Mouse (Mus musculus): ENCODE data around the gene Fancc. TPM values are rescaled to one million over a fixed set of nuclear protein-coding genes. Genes with fewer than 3 reads are reported as not detected.

Gene Fancc
- polyA plus RNA-seq, 1 experiment from 2014 or later = 15.5 TPM

DNA sequence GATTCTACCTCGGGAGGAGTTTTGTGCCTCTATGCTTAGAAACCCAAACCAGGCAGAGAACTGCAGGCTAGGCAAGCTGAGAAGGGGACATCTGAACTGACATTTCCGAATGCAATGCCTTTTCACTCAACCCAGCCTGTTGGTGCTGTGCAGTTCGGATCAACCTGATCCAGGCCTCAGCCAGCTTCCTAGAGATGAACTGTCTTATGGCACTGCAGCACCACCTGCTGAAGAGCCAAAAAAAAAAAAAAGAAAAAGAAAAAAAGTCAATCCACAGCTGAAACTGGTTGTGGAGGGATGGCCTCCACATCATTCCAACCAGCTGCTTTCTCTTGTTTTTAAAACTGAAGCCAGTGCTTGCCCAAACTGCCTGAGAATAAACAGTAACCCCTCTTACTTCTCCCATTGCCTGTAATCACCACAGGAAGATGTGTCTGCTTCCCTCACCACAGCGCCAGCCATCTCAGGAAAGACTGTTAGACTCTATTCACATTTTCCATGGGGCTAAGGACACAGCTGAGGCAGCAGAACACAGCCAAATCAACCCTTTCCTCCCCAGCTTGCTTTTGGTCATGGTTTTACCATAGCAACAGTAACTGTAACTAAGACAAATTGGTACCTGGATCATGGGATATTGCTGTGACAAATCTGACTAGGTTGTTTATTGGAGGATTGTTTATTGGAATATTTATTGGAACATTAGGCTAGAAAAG is 85.6 kb downstream of the Fancc start:
- H3K4me1 ChIP-seq (replicated peaks) = no peaks in the 10 kb centered on the region
- no peaks in the 10 kb centered on the region for H3K27me3 ChIP-seq
- H3K9me3 ChIP-seq = no peaks in the 10 kb centered on the region
- no peak overlapping the region for H3K4me2 ChIP-seq
- WGBS = 66% methylated on average over 4 of the region's 4 CpGs
- no peak overlapping the region for H3K9ac ChIP-seq
- H3K4me3 ChIP-seq = no peak overlapping the region
- H3K36me3 ChIP-seq = no peaks in the 10 kb centered on the region
- H3K27ac ChIP-seq (replicated peaks) = no peak overlapping the region
- no peak for ATAC-seq (ENCODE audit: low FRiP score, low read depth)

GRCm38 (mm10) chr13:63410578-63411298 is 86.3 kb downstream of the Fancc start:
- H3K4me3 ChIP-seq = no peak overlapping the region
- WGBS = 88% methylated on average over 9 of the region's 9 CpGs
- H3K4me1 ChIP-seq (replicated peaks) = no peaks in the 10 kb centered on the region
- H3K9ac ChIP-seq = no peak overlapping the region
- H3K27me3 ChIP-seq = no peaks in the 10 kb centered on the region
- H3K9me3 ChIP-seq = no peaks in the 10 kb centered on the region
- no peak overlapping the region for H3K27ac ChIP-seq (replicated peaks)
- ATAC-seq (ENCODE audit: low FRiP score, low read depth) = no peak
- no peak overlapping the region for H3K4me2 ChIP-seq
- H3K36me3 ChIP-seq = no peaks in the 10 kb centered on the region

- Histone ChIP-seq H3K9ac (no peak overlapping the region), H3K27ac (replicated peaks) (no peak overlapping the region), H3K27me3 (no peaks in the 10 kb centered on the region), H3K4me3 (no peak overlapping the region), H3K9me3 (no peaks in the 10 kb centered on the region), H3K4me1 (replicated peaks) (no peaks in the 10 kb centered on the region), H3K4me2 (no peak overlapping the region), H3K36me3 (no peaks in the 10 kb centered on the region)
- WGBS = 87% methylated on average over 4 of the region's 4 CpGs
- ATAC-seq (ENCODE audit: low FRiP score, low read depth) = no peak
Measured at GRCm38 (mm10) chr13:63405151-63405550, 91.9 kb downstream of the Fancc start.

DNA sequence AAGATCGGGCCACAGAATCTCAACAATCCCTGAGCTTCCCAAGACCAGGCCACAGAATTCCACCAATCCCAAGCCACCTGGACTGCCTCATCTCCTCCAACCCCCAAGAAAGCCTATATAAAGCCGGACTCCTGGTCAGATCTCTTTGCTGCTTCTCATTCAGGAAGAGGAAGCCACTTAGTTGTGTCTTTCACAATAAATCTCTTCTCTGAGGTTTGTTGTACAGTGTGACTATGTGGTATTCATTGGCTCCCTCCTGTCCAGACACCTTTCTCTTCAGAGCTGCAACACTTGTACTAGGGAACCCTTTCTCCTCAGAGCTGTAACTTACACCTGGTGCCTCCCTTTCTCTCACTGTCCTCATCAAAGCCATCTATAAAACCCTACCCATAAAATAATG is 92.4 kb downstream of the Fancc start:
- Histone ChIP-seq H3K9ac (no peak overlapping the region), H3K4me1 (replicated peaks) (no peaks in the 10 kb centered on the region), H3K4me2 (no peak overlapping the region), H3K27ac (replicated peaks) (no peak overlapping the region), H3K27me3 (no peaks in the 10 kb centered on the region), H3K36me3 (no peaks in the 10 kb centered on the region), H3K4me3 (no peak overlapping the region), H3K9me3 (no peaks in the 10 kb centered on the region)
- 84% methylated on average over 2 of the region's 2 CpGs for WGBS
- no peak for ATAC-seq (ENCODE audit: low FRiP score, low read depth)

DNA sequence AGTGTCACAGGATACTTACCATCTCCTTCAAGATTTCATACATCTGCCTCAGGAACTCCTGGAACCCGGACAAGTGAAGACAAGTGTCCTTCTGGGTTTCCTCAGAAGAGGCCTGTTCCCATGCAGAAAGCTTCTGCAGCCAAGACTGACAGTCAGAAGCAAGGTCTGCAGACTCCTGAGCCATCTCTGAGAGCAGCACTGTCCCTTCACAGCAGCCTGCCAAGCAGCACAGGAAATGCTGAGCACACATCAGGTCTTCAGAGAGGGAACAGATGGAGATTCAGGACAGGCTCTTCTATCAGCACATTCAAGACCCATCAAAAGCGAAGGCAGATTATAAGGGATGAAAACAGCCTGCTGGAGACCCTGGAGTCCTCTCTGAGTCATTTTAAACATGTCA is 94.3 kb downstream of the Fancc start:
- WGBS = 83% methylated on average over 2 of the region's 2 CpGs
- no peaks in the 10 kb centered on the region for H3K4me1 ChIP-seq (replicated peaks)
- no peaks in the 10 kb centered on the region for H3K27me3 ChIP-seq
- H3K9ac ChIP-seq = no peak overlapping the region
- no peak overlapping the region for H3K4me3 ChIP-seq
- no peak overlapping the region for H3K27ac ChIP-seq (replicated peaks)
- H3K4me2 ChIP-seq = no peak overlapping the region
- ATAC-seq (ENCODE audit: low FRiP score, low read depth) = no peak
- no peaks in the 10 kb centered on the region for H3K9me3 ChIP-seq
- H3K36me3 ChIP-seq = no peaks in the 10 kb centered on the region

GRCm38 (mm10) chr13:63400069-63400468 is 97.0 kb downstream of the Fancc start:
- ATAC-seq (ENCODE audit: low FRiP score, low read depth) = no peak

GRCm38 (mm10) chr13:63397420-63397819 is 99.7 kb downstream of the Fancc start:
- H3K9ac ChIP-seq = no peak overlapping the region
- no peak overlapping the region for H3K4me3 ChIP-seq
- 97% methylated on average over 1 of the region's 1 CpGs for WGBS
- H3K4me1 ChIP-seq (replicated peaks) = no peaks in the 10 kb centered on the region
- no peaks in the 10 kb centered on the region for H3K9me3 ChIP-seq
- no peak for ATAC-seq (ENCODE audit: low FRiP score, low read depth)
- no peak overlapping the region for H3K27ac ChIP-seq (replicated peaks)
- no peaks in the 10 kb centered on the region for H3K27me3 ChIP-seq
- H3K36me3 ChIP-seq = no peaks in the 10 kb centered on the region
- no peak overlapping the region for H3K4me2 ChIP-seq

More at GRCm38 (mm10) chr13:63400069-63400468, 97.0 kb downstream of the Fancc start:
- H3K4me2 ChIP-seq = no peak overlapping the region
- no peak overlapping the region for H3K9ac ChIP-seq
- H3K9me3 ChIP-seq = no peaks in the 10 kb centered on the region
- H3K4me1 ChIP-seq (replicated peaks) = no peaks in the 10 kb centered on the region
- no peaks in the 10 kb centered on the region for H3K27me3 ChIP-seq
- no peak overlapping the region for H3K27ac ChIP-seq (replicated peaks)
- 94% methylated on average over 6 of the region's 6 CpGs for WGBS
- H3K4me3 ChIP-seq = no peak overlapping the region
- no peaks in the 10 kb centered on the region for H3K36me3 ChIP-seq

DNA sequence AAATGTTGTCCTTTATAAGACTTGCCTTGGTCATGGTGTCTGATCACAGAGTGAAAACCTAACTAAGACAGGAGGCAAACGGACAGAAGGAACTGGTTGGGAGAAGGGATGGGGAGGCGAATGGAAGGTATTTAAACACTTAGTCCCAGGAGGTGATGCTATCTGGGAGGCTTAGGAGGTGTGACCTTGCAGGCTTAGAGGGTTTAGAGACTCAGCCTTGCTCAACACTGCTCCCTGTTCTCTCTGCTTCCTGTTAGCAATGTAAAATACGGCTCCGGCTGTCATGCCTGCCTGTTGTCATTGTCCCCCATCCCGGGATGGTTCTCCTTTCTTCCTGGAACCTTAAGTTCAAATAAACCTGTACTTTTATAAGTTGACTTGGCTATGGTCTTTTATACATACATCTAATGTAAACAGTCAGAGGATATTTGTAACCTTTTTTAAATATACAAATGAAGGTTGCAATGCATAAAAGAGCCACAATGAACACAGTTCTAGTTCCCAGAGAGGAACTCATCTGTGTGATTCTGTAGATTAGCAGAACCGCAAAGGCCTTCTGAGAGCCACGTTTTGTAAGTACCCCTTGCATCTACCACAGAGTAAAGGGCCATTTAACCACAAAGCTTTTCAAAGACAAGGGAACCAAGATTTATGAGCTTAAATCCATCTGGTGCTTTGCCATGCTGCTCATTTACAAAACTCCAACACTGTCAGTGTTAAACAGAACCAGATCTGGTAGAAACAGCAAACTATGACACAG is 102.6 kb downstream of the Fancc start:
- no peaks in the 10 kb centered on the region for H3K4me1 ChIP-seq (replicated peaks)

GRCm38 (mm10) chr13:63385234-63385633 is 111.8 kb downstream of the Fancc start:
- Histone ChIP-seq H3K36me3 (no peaks in the 10 kb centered on the region), H3K4me1 (replicated peaks) (no peaks in the 10 kb centered on the region), H3K4me3 (no peak overlapping the region), H3K9ac (no peak overlapping the region), H3K27ac (replicated peaks) (no peak overlapping the region), H3K4me2 (no peak overlapping the region), H3K9me3 (no peaks in the 10 kb centered on the region), H3K27me3 (no peaks in the 10 kb centered on the region)
- WGBS = 90% methylated on average over 2 of the region's 2 CpGs
- ATAC-seq (ENCODE audit: low FRiP score, low read depth) = no peak

More for the DNA sequence above, 102.6 kb downstream of the Fancc start:
- H3K4me2 ChIP-seq = no peak overlapping the region
- WGBS = 82% methylated on average over 7 of the region's 7 CpGs
- H3K4me3 ChIP-seq = no peak overlapping the region
- no peaks in the 10 kb centered on the region for H3K36me3 ChIP-seq
- H3K9ac ChIP-seq = no peak overlapping the region
- no peaks in the 10 kb centered on the region for H3K9me3 ChIP-seq
- ATAC-seq (ENCODE audit: low FRiP score, low read depth) = no peak
- no peak overlapping the region for H3K27ac ChIP-seq (replicated peaks)
- no peaks in the 10 kb centered on the region for H3K27me3 ChIP-seq

DNA sequence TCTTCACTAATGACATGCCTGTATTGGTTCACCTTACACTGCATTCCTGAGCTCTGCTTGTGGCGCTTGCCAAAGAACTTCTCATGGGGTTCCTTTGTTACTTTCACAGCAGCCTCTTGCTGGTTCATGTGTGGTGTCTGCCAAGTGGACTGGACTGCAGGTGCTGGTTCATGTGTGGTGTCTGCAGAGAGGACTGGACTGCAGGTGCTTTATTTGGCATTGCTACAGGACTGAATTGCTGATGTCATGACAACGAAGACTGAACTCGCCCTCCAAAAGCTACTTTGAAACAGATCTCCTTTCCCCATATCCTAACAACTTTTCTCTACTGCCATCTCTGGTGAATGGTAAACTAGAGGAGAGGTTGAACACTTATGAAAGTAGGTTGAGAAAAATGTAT is 112.3 kb downstream of the Fancc start:
- WGBS = 83% methylated on average over 3 of the region's 3 CpGs
- H3K9ac ChIP-seq = no peak overlapping the region

GRCm38 (mm10) chr13:63382206-63382605 is 114.9 kb downstream of the Fancc start:
- Histone ChIP-seq H3K4me1 (replicated peaks) (no peaks in the 10 kb centered on the region), H3K36me3 (no peaks in the 10 kb centered on the region), H3K9me3 (no peaks in the 10 kb centered on the region), H3K4me2 (no peak overlapping the region), H3K9ac (no peak overlapping the region), H3K27ac (replicated peaks) (no peak overlapping the region), H3K4me3 (no peak overlapping the region), H3K27me3 (no peaks in the 10 kb centered on the region)
- 70% methylated on average over 2 of the region's 2 CpGs for WGBS
- ATAC-seq (ENCODE audit: low FRiP score, low read depth) = no peak

More for the DNA sequence above, 112.3 kb downstream of the Fancc start:
- Histone ChIP-seq H3K27ac (replicated peaks) (no peak overlapping the region), H3K27me3 (no peaks in the 10 kb centered on the region), H3K4me3 (no peak overlapping the region), H3K36me3 (no peaks in the 10 kb centered on the region), H3K4me2 (no peak overlapping the region), H3K4me1 (replicated peaks) (no peaks in the 10 kb centered on the region), H3K9me3 (no peaks in the 10 kb centered on the region)
- no peak for ATAC-seq (ENCODE audit: low FRiP score, low read depth)

Measured in hindbrain, embryonic 15.5 days (tissue).